Mouse (Mus musculus) embryo, embryonic 10 days (tissue): ENCODE measurements at regions not wholly inside any gene's neighbourhood (a gene's known extent, or its start where the extent isn't known, plus 50 kb on each side); places are given as distances from the start of the nearest gene placed in this dataset.
"Not testable (repeated sequence)": the region's sequence is repeated elsewhere in the genome, so short reads cannot be mapped to it uniquely, and the experiment has no call there.

Source experiments
- DNase-seq: peaks from one replicate; pipeline ENCODE4 v3.0.0-alpha.2; 2015; ENCODE audit warnings: low spot score

- DNase-seq: no peak
Observed at GRCm38 (mm10) chr17:7537618-7538266, 152.5 kb upstream of the Unc93a2 start.

GRCm38 (mm10) chr17:7537210-7537609, 151.9 kb upstream of the Unc93a2 start:
- DNase-seq: no peak

- DNase-seq: no peak
Observed at GRCm38 (mm10) chr17:7534386-7535059, 149.3 kb upstream of the Unc93a2 start.

- DNase-seq: no peak
Observed at GRCm38 (mm10) chr17:7533552-7533951, 148.3 kb upstream of the Unc93a2 start.

GRCm38 (mm10) chr17:7532618-7533017, 147.4 kb upstream of the Unc93a2 start:
- no peak for DNase-seq

GRCm38 (mm10) chr17:7529304-7529703, 144.0 kb upstream of the Unc93a2 start:
- DNase-seq: no peak

- DNase-seq: no peak
Observed at GRCm38 (mm10) chr17:7527681-7528080, 142.4 kb upstream of the Unc93a2 start.

- DNase-seq: not testable (repeated sequence)
Observed at GRCm38 (mm10) chr17:7524497-7524896, 139.2 kb upstream of the Unc93a2 start.

- no peak for DNase-seq
Observed at GRCm38 (mm10) chr17:7521127-7521526, 135.9 kb upstream of the Unc93a2 start.
